ENCODE assay signal across 27 mouse cellular contexts in the genomic region with DNA sequence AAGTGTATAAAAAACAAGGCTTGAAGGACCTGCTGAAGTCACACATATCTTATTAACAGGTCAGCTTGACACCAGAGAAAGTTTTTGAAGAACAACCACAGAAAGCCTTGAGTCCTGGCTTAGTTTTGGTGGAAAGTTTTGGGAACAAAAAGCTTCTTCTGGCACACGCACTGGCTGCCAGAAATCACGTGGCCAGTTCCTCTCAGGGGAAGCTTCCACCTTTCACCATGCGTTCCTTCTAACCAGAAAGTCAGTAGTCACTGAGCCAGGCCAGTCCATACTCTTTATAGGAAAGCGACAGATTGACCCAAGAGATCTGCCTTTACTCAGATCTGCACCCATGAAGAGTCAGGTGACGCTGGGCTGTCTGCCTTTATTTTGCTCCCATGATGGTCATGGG. TPM values are rescaled to one million over a fixed set of nuclear protein-coding genes. Genes with fewer than 3 reads are reported as not detected.
"Had no signal": no experiment of that assay in that cellular context is flagged by ENCODE, and none has a peak within 500 bp of the region (broad histone marks: within the 10 kb centered on the region; RNA-seq: fewer than 3 reads in every experiment).

No protein-coding gene starts in this region.

- H3K4me3 ChIP-seq: embryonic facial prominence, embryonic 10.5 days; embryonic facial prominence, embryonic 12.5 days; embryonic facial prominence, embryonic 13.5 days; embryonic facial prominence, embryonic 15.5 days; erythroblast, embryonic 14.5 days; forebrain, embryonic 10.5 days; forebrain, embryonic 12.5 days; forebrain, embryonic 13.5 days; forebrain, embryonic 15.5 days; heart, adult 2 months; heart, embryonic 10.5 days had no signal

- H3K27ac ChIP-seq: embryonic facial prominence, embryonic 10.5 days; embryonic facial prominence, embryonic 12.5 days; embryonic facial prominence, embryonic 13.5 days; embryonic facial prominence, embryonic 15.5 days; forebrain, embryonic 10.5 days; forebrain, embryonic 12.5 days; forebrain, embryonic 13.5 days; forebrain, embryonic 15.5 days; heart, adult 2 months; heart, embryonic 10.5 days had no signal

- DNase-seq: cerebellum, adult 2 months; cerebellum, adult 8-10 months; cerebellum, adult 9-10 months; cerebellum, adult 9-11 months; cerebellum, postnatal 10 days; cerebellum, postnatal 14 days; cerebellum, postnatal 25 days; cerebellum, postnatal 36 days; embryo, embryonic 11 days; forebrain, postnatal 0 days; gastrocnemius, postnatal 10 days; gastrocnemius, postnatal 14 days; gastrocnemius, postnatal 25 days; gastrocnemius, postnatal 36 days; heart, adult 2 months had no signal

RNA-seq across cellular contexts. Expression of a gene that starts 12.1 kb away (rescaled TPM):
- total RNA-seq: common myeloid progenitor, adult 5-6 weeks; granulocyte monocyte progenitor cell, adult 5-6 weeks had no signal
